Mouse (Mus musculus): ENCODE measurements around the gene Cpa5. TPM values are rescaled to one million over a fixed set of nuclear protein-coding genes. Genes with fewer than 3 reads are reported as not detected.

Gene Cpa5
- polyA plus RNA-seq, 2 experiments: 0.87 to 0.99 TPM

DNA sequence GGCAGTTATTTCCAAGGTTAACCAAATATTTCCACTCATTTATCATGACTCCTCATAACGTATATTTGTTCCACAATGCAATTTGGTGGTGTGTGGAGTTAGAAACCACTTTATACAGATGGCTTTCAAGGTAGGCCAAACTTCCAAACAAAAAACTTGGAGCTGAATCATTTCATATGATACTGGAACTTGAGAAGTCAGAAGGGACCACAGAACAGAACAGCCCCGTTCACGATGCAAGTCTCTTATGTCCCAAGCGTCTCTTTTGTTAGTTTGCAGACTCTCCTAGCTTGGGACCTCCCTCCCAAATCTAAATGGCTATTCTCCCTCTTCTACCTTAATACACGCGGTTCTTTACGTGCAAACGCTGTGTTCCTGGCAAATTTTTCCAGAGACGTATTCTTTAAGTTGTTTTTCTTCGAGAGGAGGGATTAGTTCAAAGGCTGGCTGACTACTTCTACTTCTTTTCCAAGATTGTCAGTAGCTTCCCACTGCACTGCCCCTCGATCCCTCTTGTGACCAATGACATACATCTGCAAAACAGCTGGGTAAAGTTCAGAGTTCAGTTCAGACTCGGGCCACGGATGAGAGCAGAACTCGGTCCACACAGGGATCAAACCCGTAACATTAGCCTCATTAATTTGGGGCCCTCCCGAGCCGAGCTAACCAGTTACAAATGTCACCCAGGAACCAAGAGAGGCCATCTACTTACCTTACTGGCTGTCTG, 34.2 kb upstream of the Cpa5 start:
- DNase-seq (ENCODE audit: low spot score): peak; percentile 88
- peaks cover 44% of the 10 kb centered on the region for H3K4me1 ChIP-seq (ENCODE audit: control insufficient read depth, insufficient read depth, low read length)
- no peaks in the 10 kb centered on the region for H3K9me3 ChIP-seq (ENCODE audit: control insufficient read depth, low read length)
- H3K4me3 ChIP-seq (replicated peaks; ENCODE audit: low read length): 0 out of 2 replicates have a peak overlapping the region, but pooled peaks have one; percentile 3
- whole genome bisulfite sequencing: 23% methylated on average over 17 of the region's 17 CpGs
- H3K4me2 ChIP-seq (replicated peaks; ENCODE audit: low read depth, low read length, severe bottlenecking): peak overlapping the region; percentile 35
- peak; percentile 81 for ATAC-seq (ENCODE audit: low FRiP score, low read depth)
- H3K36me3 ChIP-seq (ENCODE audit: control insufficient read depth, insufficient read depth, low read length): peaks cover 4% of the 10 kb centered on the region
- H3K27ac ChIP-seq (replicated peaks; ENCODE audit: low read depth, low read length): peak overlapping the region; percentile 87
- peak overlapping the region; percentile 12; the same call in 1 of the 2 replicates for H3K9ac ChIP-seq (ENCODE audit: low read depth, low read length, severe bottlenecking)
- no peaks in the 10 kb centered on the region for H3K27me3 ChIP-seq (ENCODE audit: control insufficient read depth, insufficient read depth, low read length)
- no peak for TF ChIP-seq POLR2A (IDR thresholded peaks at IDR 0.05; ENCODE audit: borderline replicate concordance, extremely low read depth, insufficient read depth, insufficient read length)

DNA sequence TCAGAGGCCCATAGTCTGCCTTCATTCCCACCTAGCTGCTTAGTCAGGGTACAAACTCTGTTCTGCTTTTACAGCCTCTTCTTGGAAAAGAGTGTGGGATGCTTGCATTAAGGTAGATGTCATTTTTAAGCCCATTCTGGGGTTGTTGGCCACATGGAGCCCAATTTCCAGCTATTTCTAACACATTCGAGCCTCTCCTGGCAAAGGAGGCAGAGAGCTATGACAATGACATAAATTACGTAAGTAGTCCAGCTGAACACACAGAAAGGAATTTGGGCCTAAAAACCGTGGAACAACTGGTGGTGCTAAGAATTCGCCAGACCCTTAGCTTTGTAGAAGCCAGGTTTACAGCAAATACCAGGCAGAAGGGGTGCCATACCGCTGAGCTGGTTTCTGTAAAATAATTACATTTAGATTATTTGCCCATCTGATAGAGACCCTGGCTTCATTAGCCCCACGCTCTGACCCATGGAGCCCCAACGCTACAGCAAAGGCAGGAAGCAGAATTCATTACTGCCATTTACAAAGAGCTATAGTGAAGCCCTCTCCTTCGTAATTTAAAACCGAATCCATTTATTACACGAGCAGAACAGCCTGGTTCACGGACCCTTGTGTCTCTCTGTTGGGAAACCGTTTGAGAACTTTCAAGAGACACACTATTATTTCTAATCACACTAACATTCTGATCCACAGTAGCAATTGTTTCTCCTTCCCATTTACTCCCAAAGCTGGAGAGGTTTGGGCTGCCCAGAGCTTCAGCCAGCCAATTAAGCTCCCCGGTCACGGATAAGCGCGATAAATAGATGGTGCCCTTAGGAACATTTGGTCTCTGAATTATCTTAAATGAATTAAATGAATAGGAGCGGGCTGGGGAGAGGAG, 30.6 kb upstream of the Cpa5 start:
- DNase-seq (ENCODE audit: low spot score) (no peak), ATAC-seq (ENCODE audit: low FRiP score, low read depth) (no peak)
- peak overlapping the region; percentile 21; the same call in 1 of the 2 replicates for H3K27ac ChIP-seq (replicated peaks; ENCODE audit: low read depth, low read length)
- no peak overlapping the region for H3K4me3 ChIP-seq (replicated peaks; ENCODE audit: low read length)
- TF ChIP-seq POLR2A (IDR thresholded peaks at IDR 0.05; ENCODE audit: borderline replicate concordance, extremely low read depth, insufficient read depth, insufficient read length): no peak
- no peak overlapping the region for H3K4me2 ChIP-seq (replicated peaks; ENCODE audit: low read depth, low read length, severe bottlenecking)
- no peaks in the 10 kb centered on the region for H3K36me3 ChIP-seq (ENCODE audit: control insufficient read depth, insufficient read depth, low read length)
- no peaks in the 10 kb centered on the region for H3K9me3 ChIP-seq (ENCODE audit: control insufficient read depth, low read length)
- H3K9ac ChIP-seq (ENCODE audit: low read depth, low read length, severe bottlenecking): no peak overlapping the region
- no peaks in the 10 kb centered on the region for H3K27me3 ChIP-seq (ENCODE audit: control insufficient read depth, insufficient read depth, low read length)
- peaks cover 26% of the 10 kb centered on the region for H3K4me1 ChIP-seq (ENCODE audit: control insufficient read depth, insufficient read depth, low read length)
- WGBS: 45% methylated on average over 17 of the region's 17 CpGs

DNA sequence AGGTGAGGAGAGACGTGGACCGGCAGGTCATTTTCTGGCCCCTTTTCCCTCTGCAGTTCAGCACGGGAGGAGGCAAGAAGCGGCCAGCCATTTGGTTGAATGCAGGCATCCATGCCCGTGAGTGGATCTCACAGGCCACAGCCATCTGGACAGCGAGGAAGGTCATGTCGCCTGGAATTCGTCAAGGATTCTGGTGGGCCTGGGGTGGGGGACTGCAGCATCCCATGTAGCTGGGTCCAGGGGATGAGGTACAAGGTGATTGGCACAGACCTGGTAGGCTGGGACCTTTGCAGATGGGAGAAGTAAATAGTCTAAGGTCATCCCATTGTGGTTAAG, 30.0 kb upstream of the Cpa5 start:
- no peak overlapping the region for H3K4me2 ChIP-seq (replicated peaks; ENCODE audit: low read depth, low read length, severe bottlenecking)
- ATAC-seq (ENCODE audit: low FRiP score, low read depth) (no peak), DNase-seq (ENCODE audit: low spot score) (no peak)
- no peak overlapping the region for H3K4me3 ChIP-seq (replicated peaks; ENCODE audit: low read length)
- H3K36me3 ChIP-seq (ENCODE audit: control insufficient read depth, insufficient read depth, low read length): no peaks in the 10 kb centered on the region
- no peaks in the 10 kb centered on the region for H3K9me3 ChIP-seq (ENCODE audit: control insufficient read depth, low read length)
- WGBS: 47% methylated on average over 8 of the region's 8 CpGs
- TF ChIP-seq POLR2A (IDR thresholded peaks at IDR 0.05; ENCODE audit: borderline replicate concordance, extremely low read depth, insufficient read depth, insufficient read length): no peak
- peak overlapping the region; percentile 21; the same call in 1 of the 2 replicates for H3K27ac ChIP-seq (replicated peaks; ENCODE audit: low read depth, low read length)
- H3K9ac ChIP-seq (ENCODE audit: low read depth, low read length, severe bottlenecking): no peak overlapping the region
- no peaks in the 10 kb centered on the region for H3K27me3 ChIP-seq (ENCODE audit: control insufficient read depth, insufficient read depth, low read length)
- H3K4me1 ChIP-seq (ENCODE audit: control insufficient read depth, insufficient read depth, low read length): peaks cover 22% of the 10 kb centered on the region

DNA sequence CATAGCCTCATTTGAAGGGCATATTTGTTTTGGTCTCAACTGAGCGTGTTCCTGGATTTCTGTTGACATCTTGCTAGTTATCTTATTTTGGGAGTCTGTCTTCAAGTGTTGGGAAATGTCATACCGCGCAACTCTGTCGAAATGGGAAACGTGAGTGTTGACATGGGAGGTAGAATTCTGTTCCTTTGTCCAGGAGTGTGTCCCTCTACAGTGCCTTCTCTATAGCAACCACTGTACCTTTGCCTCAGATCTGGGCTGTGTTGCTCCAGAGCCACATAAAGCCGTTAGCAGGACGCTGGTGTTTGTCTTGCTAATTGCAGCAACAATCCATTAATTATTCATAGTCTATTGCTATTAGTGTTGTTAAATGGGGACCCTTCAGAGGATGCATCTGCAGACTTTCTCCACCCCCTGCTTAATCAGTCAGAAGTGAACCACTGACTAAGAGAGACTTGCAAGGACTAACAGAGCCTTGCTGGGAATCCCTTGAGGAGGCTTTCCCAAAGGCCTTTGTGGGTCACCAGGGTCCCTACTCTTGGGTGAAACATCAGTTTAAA, 23.8 kb upstream of the Cpa5 start:
- no peak for DNase-seq (ENCODE audit: low spot score)
- ATAC-seq (ENCODE audit: low FRiP score, low read depth): no peak
- Histone ChIP-seq H3K27ac (replicated peaks; ENCODE audit: low read depth, low read length) (no peak overlapping the region), H3K4me1 (ENCODE audit: control insufficient read depth, insufficient read depth, low read length) (0 out of 2 replicates have a peak, but pooled peaks cover 6% of the 10 kb centered on the region), H3K27me3 (ENCODE audit: control insufficient read depth, insufficient read depth, low read length) (no peaks in the 10 kb centered on the region), H3K4me3 (replicated peaks; ENCODE audit: low read length) (no peak overlapping the region), H3K36me3 (ENCODE audit: control insufficient read depth, insufficient read depth, low read length) (no peaks in the 10 kb centered on the region), H3K9me3 (ENCODE audit: control insufficient read depth, low read length) (no peaks in the 10 kb centered on the region), H3K9ac (ENCODE audit: low read depth, low read length, severe bottlenecking) (no peak overlapping the region), H3K4me2 (replicated peaks; ENCODE audit: low read depth, low read length, severe bottlenecking) (no peak overlapping the region)
- 69% methylated on average over 7 of the region's 7 CpGs for WGBS
- TF ChIP-seq POLR2A (IDR thresholded peaks at IDR 0.05; ENCODE audit: borderline replicate concordance, extremely low read depth, insufficient read depth, insufficient read length): no peak

DNA sequence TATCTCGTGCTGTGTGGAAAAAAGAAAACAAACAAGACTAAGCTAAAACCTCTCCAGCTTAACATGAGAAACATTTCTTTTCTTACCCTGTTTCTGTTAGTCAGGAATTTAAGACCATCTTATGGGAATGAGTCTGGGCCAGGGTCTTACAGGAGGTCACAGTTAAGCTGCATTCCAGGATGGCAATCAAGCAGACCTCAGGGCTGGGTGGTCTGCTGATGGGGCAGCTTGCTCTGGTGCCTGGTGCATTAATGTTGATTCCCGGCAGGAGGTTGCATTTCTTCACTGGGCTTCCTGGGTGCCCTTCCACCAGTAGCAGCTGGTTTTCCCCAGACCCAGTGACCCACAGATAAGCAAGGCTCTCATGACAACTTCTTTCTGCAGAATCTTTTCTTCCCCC, 21.0 kb upstream of the Cpa5 start:
- DNase-seq (ENCODE audit: low spot score) (no peak), ATAC-seq (ENCODE audit: low FRiP score, low read depth) (no peak)
- no peaks in the 10 kb centered on the region for H3K27me3 ChIP-seq (ENCODE audit: control insufficient read depth, insufficient read depth, low read length)
- H3K27ac ChIP-seq (replicated peaks; ENCODE audit: low read depth, low read length): 0 out of 2 replicates have a peak overlapping the region, but pooled peaks have one; percentile 33
- H3K9me3 ChIP-seq (ENCODE audit: control insufficient read depth, low read length): no peaks in the 10 kb centered on the region
- H3K9ac ChIP-seq (ENCODE audit: low read depth, low read length, severe bottlenecking): no peak overlapping the region
- TF ChIP-seq POLR2A (IDR thresholded peaks at IDR 0.05; ENCODE audit: borderline replicate concordance, extremely low read depth, insufficient read depth, insufficient read length): no peak
- H3K4me1 ChIP-seq (ENCODE audit: control insufficient read depth, insufficient read depth, low read length): 0 out of 2 replicates have a peak, but pooled peaks cover 6% of the 10 kb centered on the region
- no peak overlapping the region for H3K4me2 ChIP-seq (replicated peaks; ENCODE audit: low read depth, low read length, severe bottlenecking)
- WGBS: 11% methylated on average over 2 of the region's 2 CpGs
- no peak overlapping the region for H3K4me3 ChIP-seq (replicated peaks; ENCODE audit: low read length)
- H3K36me3 ChIP-seq (ENCODE audit: control insufficient read depth, insufficient read depth, low read length): no peaks in the 10 kb centered on the region
